Mouse (Mus musculus): ENCODE measurements around the gene Phf21a.
"Not testable (repeated sequence)": the region's sequence is repeated elsewhere in the genome, so short reads cannot be mapped to it uniquely, and the experiment has no call there.

Phf21a gene

GRCm38 (mm10) chr2:92085721-92086120, 7.2 kb upstream of the Phf21a start:
- peak; percentile 16 for DNase-seq

DNA sequence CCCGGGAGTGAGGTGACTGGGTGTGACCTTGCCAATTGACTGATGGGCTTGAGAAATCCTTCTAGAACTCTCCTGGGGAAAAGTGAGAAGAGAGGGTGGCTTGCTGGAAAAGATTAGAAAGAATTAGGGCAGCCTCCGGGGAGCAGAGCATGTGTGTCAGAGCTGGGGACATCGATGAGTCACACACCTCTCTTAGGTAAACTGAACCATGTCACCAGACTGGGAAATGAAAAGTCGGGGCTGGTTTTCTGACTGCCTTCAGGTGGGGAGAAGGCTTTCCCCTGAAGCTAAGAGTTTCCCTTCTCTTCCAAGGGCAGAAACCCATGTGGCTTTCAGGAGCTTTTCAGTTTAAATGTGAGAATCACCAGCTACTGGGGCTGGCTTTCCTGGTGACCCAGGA, 5.9 kb upstream of the Phf21a start:
- no peak for DNase-seq

GRCm38 (mm10) chr2:92089782-92090181, 3.1 kb upstream of the Phf21a start:
- no peak for DNase-seq

- DNase-seq: not testable (repeated sequence)
Observed at GRCm38 (mm10) chr2:92093503-92093902, 586 bp downstream of the Phf21a start.

- no peak for DNase-seq
Observed at GRCm38 (mm10) chr2:92094078-92094477, 1.2 kb downstream of the Phf21a start.

DNA sequence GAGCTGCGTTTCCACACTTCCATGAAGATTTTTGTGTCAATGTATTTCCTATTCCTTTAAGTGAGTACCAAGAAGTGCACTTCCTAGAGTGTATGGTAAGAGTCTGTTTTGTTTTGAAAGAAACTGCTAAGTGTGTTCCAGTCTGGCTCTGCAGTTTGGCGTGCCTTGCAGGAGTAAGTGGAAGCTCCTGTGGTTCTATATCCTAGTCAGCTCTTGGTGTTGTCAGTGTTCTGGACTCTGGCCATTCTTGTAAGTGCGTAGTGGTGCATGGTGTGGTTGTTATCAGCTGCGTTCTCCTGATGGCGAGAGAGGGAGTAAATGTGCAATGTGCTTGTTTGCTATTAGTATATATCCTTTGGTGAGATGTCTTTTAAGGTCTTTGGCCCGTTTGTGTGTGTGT, 7.9 kb downstream of the Phf21a start:
- DNase-seq: no peak

DNA sequence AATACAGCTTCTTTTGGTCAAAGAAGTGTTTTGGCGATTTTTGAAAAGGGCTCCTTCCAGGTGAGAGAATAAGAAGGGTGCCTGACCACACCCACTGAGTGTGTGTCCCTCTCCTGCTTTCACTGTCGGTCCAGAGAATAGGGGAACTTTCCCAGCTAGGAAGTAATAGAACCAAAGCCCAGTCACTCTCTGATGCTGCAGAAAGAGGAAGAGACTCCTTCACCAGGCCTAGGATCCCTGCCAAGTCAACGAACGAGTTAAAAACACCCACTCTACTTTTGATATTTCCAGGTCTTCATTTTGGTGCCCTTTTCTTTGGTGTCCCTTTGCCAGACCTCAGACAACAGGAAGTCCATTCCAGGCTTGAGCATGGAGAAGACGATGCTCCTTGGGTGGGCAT, 31.6 kb downstream of the Phf21a start:
- DNase-seq: no peak

- DNase-seq: no peak
Observed at GRCm38 (mm10) chr2:92125330-92125729, 32.4 kb downstream of the Phf21a start.

DNA sequence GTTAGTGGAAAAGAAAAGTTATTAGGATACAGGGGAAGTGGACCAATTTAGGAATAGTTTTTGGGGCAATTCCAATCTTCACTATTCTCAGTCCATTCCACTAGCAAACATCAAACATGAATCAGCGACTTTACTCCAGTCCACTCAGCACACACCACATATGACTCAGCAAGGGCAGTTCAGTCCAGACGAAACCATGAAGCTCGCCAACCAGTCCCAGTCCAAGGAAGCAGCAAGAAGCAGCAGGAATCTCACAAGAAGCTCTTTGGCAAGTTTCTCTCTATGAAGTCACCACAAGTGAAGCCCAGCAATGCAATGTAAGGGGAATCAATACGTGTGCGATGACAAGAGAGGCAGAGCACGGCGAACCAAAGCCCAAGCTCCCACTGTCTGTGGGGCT, 37.2 kb downstream of the Phf21a start:
- no peak for DNase-seq

DNA sequence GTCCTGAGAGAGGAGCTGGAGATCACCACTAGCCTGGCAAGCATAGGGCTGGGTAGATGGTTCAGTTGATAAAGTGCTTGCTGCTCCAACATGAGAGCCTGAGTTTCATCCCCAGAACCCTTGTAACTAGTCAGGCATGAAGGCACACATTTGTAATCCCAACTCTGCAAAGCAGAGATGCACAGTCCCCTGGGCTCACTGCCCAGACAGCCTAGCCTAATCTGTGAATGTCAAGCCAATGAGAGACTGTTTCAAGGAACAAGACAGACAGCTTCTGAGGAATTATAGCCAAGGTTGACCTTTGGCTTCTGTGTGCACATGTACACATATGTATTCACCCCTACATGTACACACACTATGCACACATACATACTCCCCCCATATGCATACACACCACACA, 45.8 kb downstream of the Phf21a start:
- no peak for DNase-seq

- peak; percentile 10 for DNase-seq
Observed at GRCm38 (mm10) chr2:92139365-92139764, 46.4 kb downstream of the Phf21a start.

DNA sequence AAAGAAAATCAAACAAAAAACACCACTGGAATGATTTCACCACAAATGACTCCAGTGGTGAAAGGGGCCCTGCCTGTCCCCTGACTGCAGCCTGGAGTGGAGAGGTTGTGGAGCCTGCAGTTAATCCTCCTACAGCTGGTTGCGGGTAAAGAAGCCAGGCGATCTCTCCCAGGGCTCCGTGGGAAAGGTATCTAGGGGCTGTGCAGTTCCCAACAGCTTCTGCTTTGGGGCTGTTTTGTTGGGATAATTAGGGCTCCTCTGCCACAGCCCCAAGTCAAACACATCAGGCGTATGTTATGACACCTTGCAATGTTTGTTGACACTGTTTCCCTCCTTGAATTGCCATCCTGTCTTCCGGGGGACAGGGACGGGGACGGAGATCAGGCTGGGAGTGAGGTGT, 47.5 kb downstream of the Phf21a start:
- no peak for DNase-seq

- DNase-seq: no peak
Observed at GRCm38 (mm10) chr2:92141073-92141472, 48.2 kb downstream of the Phf21a start.

DNA sequence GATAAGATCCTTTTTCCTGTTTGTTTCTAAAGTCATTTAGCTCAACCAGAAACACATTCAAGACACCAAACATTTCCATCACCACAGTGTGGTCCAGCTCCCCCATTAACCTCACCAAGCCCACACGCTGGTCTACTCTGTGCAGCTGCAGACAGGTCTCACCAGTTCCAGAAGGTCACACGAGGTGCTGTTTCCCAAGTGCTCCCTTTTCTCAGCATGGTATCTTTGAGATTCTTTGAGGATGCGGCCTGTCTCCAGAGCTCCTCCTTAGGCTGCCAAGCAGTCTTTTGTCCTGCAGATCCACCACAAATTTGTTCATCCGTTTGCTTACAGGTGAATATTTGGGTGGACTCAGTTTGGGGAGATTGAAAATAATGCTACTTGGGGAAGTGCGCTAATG, 51.0 kb downstream of the Phf21a start:
- DNase-seq: no peak

DNA sequence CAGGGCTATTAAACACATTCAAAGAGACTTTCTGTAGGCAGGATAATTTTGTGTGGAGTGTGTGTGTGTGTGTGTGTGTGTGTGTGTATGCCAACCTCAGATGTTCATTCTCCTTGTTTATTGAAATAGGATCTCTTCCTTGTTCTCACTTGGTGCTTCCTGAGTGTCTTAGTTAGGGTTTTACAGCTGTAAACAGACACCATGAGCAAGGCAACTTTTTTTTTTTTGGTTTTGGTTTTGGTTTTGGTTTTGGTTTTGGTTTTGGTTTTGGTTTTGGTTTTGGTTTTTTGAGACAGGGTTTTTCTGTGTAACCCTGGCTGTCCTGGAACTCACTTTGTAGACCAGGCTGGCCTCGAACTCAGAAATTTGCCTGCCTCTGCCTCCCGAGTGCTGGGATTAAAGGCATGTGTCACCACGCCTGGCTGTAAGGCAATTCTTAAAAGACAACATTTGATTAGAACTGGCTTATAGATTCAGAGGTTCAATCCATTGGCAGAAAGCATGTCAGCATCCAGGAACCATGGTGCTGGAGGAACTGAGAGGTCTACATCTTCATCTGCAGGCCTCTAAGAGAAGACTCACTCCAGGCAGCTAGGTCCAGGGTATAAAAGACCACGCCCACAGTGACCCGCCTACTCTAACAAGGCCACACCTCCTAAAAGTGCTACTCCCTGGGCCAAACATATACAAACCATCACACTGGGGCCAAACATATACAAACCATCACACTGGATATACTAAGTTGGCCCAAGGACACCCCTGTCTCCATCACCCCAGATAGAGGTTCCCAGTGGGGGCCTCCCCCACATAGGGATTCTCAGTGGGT, 55.2 kb downstream of the Phf21a start:
- not testable (repeated sequence) for DNase-seq

DNA sequence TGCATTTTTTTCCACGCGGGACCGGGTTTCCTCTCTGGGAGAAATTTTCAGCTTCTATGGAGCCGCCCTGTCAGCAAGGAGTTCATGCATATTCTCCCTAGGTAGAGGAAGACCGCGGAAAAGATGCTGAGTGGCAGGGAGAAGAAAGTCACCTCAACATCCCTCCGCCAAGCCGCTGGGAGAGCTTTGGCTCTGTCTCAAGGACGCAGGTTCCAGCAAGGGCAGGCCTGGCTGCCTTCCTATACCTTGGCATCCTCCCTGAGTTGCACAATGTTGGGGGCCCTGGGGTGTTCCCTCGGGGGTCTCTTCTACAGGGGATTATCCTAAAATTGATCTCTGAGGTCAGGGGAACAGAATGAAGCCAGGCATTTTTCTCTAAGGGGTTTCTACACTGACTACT, 71.4 kb downstream of the Phf21a start:
- DNase-seq: no peak

DNA sequence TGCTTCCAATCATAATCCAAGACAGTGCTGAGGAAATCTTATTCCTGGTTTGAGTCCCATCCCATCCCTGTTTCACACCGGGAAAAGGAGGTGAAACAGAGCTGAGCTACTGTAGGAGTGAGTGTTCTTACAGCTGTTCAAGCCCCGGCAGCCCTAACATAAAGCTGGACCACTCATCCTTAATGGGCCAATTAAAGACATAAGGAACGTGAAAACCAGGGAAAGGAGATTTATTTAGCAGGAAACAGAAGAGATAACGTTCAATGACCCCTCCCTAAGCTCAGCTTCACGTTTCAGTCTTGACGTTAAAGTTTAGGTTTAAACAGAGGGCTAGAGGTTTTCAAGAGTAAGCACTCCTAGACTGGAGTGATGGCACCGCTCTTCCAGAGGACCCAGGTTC, 74.0 kb downstream of the Phf21a start:
- no peak for DNase-seq

DNA sequence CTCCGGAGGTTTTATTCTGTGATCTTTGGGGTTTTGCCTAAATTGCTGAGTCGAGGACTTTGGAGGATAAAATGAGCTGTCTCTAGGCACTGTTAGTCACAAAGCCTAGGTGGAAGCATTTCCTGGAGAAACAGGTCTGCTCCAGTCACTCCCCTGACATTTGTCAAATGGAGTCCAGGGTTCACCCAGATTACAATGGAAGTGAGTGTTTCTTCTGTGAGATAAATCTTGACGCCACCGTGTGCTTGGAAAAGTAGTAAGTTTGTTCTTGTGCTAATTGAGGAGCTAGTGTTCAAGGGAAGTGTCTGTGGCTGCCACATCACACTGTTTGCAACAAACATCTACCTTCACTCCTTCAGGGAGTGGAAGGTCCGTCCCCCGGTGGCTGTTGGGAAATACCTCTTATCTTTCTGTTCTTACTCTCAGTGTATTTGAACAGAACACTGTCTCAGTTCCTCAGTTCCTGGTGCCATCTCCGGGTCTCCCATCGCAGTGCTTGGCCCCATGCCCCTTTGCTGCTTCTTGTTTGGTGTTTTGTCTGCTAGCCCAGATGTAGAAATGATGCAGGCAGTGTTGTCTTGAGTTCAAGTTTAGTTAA, 78.2 kb downstream of the Phf21a start:
- no peak for DNase-seq

- DNase-seq: no peak
Observed at GRCm38 (mm10) chr2:92172300-92172699, 79.4 kb downstream of the Phf21a start.

- DNase-seq: no peak
Observed at GRCm38 (mm10) chr2:92173186-92173585, 80.3 kb downstream of the Phf21a start.

DNA sequence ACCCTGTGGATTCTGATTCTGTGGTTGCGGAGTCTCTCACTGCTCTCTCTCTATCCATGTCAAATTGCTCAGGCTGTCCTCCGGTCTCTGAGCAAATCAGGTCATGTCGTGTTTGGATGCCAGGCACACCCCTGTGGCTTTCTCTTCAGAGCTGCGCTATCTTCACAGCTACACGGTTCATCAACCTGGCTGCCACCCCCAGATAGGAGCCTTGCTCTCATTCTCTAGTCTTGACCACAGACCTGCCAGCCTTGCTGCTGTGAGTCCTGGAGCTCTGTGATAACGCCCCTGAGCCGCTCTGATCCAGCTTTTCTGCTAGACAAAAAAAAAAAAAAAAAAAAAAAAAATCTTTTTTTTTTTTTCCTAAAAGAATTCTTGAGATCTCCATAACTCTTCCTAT, 81.3 kb downstream of the Phf21a start:
- DNase-seq: no peak

DNA sequence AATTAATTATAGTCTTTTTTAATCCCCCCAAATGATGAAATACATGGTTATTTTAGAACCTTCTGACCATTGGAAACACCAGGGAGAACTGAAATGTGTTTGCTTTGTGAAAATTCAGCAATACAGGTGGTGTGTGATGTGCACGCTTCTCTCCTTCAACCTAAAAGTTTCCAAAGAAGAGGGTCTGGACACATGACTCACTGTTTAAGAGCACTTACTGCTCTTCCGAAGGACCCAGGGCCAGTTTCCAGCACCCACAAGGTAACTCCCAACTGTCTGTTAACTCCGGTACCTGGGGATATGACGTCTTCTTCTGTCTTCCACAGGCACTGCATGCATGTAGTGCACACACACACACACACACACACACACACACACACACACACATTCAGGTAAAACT, 82.1 kb downstream of the Phf21a start:
- DNase-seq: no peak

DNA sequence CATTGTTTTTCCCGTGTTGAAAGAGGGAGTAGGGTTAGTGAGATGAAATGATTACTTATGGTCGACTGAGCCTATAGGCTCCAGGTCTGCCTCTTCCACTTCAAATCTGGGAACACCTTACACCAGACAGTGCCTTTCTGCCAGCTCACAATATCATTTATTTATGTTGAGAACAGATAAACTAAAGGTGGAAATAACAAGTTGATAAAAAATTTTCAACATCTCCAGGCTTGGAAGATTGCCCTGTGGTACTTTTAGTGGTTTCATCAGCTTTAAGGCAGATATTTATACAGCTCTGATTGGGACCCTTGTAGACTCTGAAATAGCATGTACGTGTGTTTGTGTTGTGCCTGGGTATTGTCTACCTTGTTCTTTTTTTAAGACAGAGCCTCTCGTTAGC, 83.4 kb downstream of the Phf21a start:
- DNase-seq: no peak

DNA sequence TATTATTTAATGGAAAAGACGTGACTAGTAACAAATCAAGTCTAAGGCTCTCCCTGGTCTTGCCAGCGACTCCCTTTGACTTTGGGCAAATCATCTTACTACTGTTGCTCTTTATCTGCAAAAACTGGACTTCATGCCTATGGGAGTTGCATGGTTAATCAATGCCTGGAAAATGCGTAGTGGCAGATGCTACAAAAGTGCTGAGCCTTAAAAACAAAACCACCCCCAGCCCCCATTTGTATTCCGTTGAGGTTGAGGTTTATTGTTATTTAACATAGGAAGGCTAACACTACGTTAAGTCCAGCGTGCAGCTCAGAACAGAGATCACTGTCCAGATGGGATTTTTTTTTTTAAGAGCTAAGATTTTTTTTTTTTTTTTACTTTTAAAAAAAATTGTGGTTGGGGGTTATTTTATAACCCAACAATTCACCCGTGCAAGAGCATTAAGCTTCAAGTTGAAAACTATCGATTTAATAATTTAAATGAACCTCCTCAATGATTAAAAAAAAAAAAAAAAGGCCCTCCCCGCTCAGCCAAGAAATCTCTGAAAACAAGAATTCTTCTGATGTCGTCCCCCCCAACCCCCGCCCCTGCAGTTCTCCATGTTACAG, 89.3 kb downstream of the Phf21a start:
- DNase-seq: no peak
